Mouse (Mus musculus): ENCODE data around the gene Tlk1.

The Tlk1 gene

DNA sequence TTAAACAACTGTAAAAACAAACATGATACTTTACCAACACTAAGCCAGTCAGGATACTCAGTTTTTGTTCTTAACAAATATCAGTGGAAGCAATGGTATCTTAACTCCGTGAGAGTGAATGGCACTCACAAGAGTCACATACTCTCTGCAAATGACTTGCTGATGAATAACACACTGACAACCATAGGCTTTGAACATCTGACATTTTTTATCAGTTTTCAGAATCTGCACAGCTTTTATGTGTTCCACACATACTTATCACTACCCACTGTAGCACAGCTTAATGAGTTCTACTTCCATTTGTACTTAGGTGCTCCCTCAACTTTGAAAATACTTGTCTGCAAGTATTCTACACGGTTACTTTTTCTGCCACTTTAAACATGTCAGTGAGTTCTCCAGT lies 35.3 kb downstream of the Tlk1 start:
- in situ Hi-C loops (cut with MboI): no loop called here

DNA sequence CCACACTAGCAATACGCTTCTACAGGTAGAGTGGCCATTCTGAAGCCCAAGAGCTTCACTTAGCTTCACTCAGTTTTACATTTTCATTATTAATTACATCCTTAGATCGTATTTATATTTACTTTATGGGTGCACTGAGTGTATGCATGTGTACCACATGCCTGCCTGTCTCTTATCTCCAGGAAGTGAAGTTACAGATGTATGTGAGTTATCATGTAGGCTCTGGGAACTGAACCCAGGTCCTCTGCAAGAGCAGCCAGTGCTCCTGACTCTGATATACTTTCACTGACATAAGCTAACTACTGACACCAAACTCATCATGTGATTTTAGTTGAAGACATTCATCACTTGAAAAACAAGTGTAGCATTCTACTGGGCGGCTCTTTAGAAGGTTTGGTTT lies 36.2 kb downstream of the Tlk1 start:
- in situ Hi-C loops (cut with MboI): no loop called here

DNA sequence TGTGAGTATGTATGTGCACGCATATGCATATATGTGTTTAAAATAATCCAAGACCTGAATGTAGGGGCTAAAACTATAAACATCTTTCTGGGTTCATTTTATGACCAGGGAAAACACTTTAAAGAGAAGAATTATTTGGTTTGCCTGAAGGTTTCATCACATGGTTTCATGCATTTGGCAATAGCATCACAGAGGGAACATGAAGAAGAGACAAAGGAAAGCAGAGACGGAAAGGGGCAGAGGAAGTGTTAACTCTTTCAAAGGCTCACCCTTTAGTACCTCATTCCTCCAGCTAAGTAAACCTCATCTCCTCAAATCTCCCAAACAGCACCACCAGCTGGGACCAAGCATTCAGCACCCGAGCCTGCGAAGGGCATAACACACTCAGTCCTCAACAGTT lies 41.1 kb downstream of the Tlk1 start:
- in situ Hi-C loops (cut with MboI): no loop called here

- in situ Hi-C loops (cut with MboI): no loop called here
Observed at GRCm38 (mm10) chr2:70783504-70783903, 42.0 kb downstream of the Tlk1 start.

GRCm38 (mm10) chr2:70779634-70780033 lies 45.9 kb downstream of the Tlk1 start:
- in situ Hi-C loops (cut with MboI): no loop called here

- in situ Hi-C loops (cut with MboI): no loop called here
Observed at GRCm38 (mm10) chr2:70776744-70777143, 48.8 kb downstream of the Tlk1 start.

DNA sequence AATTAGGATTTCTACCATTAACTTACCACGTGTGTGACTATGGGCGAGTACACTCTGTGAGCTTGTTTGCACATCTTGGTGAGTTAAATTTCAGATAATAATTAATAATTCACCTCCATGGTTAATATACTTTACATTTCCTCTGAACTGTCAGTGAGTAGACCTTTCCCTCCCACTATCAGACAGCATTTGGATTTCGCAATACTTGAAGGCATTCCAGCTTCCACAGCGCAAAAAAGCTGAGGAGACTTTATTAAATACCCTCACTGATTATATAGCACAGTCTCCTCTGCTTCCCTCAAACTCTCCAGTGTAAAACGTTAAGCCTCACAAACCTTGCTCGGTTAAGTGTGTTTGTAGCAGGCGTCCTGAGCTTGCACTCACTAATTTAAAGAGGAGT lies 60.8 kb downstream of the Tlk1 start:
- in situ Hi-C loops (cut with MboI): no loop called here

- in situ Hi-C loops (cut with MboI): no loop called here
Observed at GRCm38 (mm10) chr2:70762741-70763140, 62.8 kb downstream of the Tlk1 start.

- in situ Hi-C loops (cut with MboI): no loop called here
Observed at GRCm38 (mm10) chr2:70752149-70752548, 73.4 kb downstream of the Tlk1 start.

DNA sequence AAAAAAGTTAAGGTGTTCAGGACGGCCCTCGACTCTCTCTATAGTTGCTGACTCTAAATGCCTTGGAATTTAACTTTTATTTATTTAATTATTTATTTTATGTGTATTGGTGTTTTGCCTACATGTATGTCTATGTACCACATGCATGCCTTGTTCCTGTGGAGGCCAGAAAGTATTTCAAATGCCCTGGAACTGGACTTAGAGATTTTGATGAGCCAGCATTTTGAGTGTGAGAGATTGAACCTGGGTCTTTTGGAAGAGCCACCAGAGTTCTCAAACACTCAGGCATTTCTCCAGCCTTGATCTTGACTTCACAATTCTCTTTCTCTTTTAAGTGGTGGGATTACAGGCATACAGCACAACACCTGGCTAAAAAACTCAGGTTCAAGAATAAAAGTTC lies 73.9 kb downstream of the Tlk1 start:
- in situ Hi-C loops (cut with MboI): no loop called here

DNA sequence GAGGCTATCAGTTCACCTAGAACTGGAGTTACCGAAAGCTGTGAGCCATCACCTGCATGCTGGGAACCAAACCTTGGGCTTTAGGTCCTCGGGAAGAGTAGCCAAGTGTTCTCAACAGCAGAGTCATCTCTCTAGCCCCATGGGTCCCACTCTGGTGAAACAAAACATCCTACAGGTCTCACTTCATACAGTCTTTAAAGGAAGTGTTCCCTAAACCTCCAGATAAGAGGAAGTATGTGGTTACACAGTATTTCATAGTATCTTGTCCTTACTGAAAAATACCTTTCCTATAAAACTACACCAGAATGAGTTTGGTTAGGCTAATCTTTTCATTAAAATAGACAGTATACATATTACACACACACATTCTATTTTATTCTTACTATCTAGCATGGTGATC lies 82.9 kb downstream of the Tlk1 start:
- in situ Hi-C loops (cut with MboI): no loop called here

DNA sequence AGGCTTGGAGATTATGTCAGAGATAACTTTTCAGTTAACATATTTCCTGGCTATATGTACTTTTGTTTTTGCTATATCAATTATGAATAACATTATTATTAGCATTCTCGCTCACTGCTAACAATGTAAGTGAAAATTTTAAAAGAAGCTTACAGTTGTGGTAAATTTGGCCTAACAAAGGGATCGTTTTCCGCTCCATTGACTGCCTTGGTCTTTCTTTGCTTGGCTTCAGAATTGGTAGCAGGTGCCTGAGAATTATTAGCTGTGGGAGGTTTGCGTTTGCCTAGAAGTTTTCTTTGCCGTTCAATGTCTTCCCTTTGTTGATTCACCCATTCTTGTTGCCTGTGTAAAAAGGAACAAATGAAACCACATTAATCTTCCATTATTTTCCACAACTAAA lies 83.6 kb downstream of the Tlk1 start:
- in situ Hi-C loops (cut with MboI): no loop called here

DNA sequence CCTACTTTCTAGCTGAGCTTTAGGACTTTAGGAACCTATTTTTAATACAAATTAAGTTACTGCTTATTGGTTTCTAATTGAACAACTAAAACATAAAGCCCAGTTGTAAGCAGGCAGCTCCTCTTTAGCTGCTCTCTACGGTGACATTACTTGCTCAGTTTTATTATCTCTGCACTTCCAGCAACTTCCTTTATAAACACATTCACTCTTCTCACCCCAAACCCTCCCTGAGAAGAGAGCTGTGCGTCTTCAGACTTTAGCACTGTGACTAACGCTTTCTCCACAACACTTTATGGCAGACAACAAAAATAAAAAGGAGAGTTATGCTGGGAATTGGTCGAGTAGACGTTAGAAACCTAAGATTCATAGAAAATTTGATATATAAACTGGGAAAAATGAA lies 89.5 kb downstream of the Tlk1 start:
- in situ Hi-C loops (cut with MboI): no loop called here

DNA sequence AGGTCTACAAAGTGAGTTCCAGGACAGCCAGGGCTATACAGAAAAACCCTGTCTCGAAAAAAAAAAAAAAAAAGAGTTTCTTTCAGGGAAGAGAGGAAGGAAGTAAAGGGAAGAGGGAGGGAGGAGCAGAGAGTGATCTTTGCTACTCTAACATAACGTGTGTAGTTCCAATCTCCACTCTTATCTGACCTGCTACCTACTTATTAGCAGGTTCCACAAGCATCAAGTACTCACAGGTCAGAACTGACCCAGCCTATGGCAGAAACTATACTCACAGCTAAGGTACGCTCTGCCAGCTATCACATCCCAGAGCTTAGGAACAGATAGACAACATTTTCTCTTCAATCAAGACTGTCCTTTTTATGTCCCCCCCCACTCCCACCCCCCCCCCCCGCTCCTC lies 90.0 kb downstream of the Tlk1 start:
- in situ Hi-C loops (cut with MboI): no loop called here

DNA sequence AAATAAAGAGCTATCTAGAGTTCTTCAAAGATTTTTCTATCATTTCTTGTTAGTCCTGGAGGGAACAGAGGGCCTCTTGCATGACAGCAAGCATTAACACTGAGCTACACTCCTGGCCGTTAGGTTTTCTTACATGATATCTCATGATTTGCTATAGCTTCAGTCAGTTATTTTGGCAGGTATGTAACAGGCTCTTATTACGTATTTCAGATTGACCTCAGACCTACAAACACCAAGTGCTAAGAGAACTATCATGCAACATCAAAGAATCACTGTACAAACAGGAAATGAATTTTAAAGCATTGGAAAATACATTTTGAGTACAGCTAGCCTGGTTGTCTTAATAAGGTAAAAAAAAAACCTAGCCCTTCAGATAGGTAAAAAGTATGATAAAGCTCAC lies 98.4 kb downstream of the Tlk1 start:
- in situ Hi-C loops (cut with MboI): no loop called here

GRCm38 (mm10) chr2:70723610-70724243 lies 101.8 kb downstream of the Tlk1 start:
- in situ Hi-C loops (cut with MboI): no loop called here

DNA sequence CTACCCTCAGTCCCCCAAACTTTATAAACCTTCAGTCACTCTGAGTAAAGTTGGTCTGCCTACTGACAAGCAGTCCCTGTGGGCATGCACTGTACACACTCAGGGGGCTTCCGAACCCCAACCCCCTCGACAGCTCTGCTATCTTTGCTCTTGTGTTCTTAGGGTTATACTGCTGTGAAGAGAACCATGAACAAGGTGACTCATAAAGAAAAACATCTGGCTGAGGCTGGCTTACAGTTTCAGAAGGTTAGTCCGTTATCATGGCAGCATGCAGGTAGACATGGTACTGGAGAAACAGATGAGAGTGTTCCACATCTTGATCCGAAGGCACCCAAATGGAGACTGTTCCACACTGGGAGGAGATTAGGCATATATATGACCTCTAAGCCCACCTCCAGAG lies 114.7 kb downstream of the Tlk1 start:
- in situ Hi-C loops (cut with MboI): no loop called here

DNA sequence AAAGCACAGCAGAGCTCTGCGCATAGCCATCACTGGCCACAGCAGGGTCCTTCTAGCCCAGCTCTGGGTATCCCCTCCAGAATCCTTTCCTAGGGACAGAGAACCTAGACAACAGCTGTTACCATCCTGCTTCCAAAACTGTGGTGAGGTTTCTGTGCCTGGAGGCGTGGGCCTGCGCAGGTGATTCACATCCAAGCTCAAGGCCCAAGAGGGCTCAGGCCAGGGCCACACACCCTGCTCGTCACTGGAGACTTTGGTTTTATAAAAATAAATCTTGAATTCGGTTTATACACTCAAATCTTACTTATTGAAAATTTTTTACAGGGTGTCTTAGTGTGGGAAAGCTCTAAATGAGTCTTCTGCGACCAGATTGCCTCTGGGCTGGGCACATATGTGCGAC lies 115.3 kb downstream of the Tlk1 start:
- in situ Hi-C loops (cut with MboI): no loop called here

DNA sequence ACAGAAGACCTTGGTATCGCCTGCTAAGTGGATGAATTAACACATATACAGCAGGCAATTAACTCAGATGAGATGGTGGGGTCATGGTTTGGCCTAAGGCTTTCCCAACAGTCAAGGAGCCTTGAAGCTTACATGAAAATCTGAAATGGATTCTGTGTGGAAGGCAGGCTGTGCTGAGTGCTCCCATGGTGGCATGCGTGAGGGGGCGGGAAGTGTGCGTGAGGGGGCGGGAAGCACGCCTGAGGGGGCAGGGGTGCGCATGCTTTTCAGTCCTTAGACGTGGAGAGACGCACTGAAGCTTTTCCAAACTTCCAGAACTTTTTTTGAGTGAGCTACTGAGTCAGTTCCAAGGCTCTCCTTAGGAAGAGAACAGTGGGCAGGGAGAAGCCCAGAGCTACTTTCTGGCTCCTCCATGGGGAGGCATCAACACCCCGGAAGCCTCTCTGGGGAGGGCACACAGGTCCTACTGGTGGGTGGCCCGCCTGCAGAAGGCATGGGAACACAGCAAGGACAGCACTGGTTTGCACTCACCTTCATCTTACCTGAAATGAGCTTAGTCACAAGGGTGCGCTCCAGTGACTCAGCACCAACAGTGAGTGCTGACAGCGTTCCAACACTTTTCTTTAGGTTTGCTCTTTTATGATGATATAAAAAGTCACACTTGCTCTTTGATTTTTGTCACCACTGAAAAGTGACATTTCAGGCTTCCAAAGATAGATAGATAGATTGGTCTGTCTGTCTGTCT lies 116.4 kb downstream of the Tlk1 start:
- in situ Hi-C loops (cut with MboI): no loop called here

GRCm38 (mm10) chr2:70702403-70702802 lies 123.1 kb downstream of the Tlk1 start:
- in situ Hi-C loops (cut with MboI): no loop called here

DNA sequence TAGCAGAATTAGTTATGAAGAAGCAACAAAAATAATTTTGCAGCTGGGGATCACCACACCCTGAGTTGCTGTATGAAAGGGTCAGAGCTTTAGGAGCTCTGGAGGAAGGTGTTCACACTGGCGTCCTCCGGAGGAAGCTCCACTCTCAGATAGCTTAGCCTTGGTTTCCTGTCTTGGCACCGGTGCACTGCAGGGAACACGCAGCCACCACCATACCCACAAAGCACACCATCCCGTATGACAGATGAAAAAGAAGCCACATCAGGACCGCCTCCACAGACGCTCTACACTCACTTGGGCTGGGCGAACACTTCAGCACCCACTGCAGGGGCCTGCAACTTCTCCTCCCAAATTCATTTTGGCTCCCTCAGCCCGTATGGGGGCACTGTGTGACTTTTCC lies 124.0 kb downstream of the Tlk1 start:
- in situ Hi-C loops (cut with MboI): no loop called here

- in situ Hi-C loops (cut with MboI): no loop called here
Observed at GRCm38 (mm10) chr2:70700851-70701250, 124.7 kb downstream of the Tlk1 start.

- in situ Hi-C loops (cut with MboI): no loop called here
Observed at GRCm38 (mm10) chr2:70695712-70696111, 129.8 kb downstream of the Tlk1 start.

GRCm38 (mm10) chr2:70690195-70690594 lies 135.3 kb downstream of the Tlk1 start:
- in situ Hi-C loops (cut with MboI): no loop called here

Data from mature B cell (primary cell).